Mouse (Mus musculus): ENCODE results near the gene Otoa. TPM values are rescaled to one million over a fixed set of nuclear protein-coding genes. Genes with fewer than 3 reads are reported as not detected.

The Otoa gene
- polyA plus RNA-seq, 1 experiment from 2014 or later: 0.08 TPM

DNA sequence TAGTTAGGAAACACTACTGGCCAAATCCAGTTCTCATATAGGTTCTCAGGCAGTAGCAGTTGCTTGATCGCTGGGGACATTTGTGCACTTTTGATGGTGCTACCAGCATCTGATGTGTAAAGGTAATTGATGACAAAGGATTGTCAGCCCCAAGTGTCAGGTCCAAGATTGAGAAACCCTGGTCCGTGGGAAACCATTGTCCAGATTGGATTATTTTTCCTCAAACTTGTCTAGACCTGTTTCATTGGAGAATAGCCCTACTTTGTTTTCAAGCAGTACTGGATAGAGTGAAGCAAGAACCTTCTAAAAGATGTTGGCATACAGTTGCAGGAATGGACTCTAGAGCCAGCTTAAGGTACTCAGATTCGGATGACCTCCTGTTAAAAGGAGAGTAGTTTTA lies 38.4 kb upstream of the Otoa start:
- DNase-seq (ENCODE audit: low spot score) (no peak), ATAC-seq (replicated peaks; ENCODE audit: low FRiP score, low read depth) (no peak)
- no peak overlapping the region for H3K27ac ChIP-seq
- no peak for TF ChIP-seq CTCF (IDR thresholded peaks at IDR 0.05; ENCODE audit: low read depth)
- H3K4me3 ChIP-seq (replicated peaks; ENCODE audit: low read depth, low read length): no peak overlapping the region
- H3K27me3 ChIP-seq (ENCODE audit: insufficient read depth, low read length): no peaks in the 10 kb centered on the region
- H3K36me3 ChIP-seq (ENCODE audit: insufficient read depth, low read length): no peaks in the 10 kb centered on the region
- 87% methylated on average over 3 of the region's 3 CpGs for WGBS
- no peak overlapping the region for H3K9ac ChIP-seq (ENCODE audit: low read depth, low read length)
- no peak overlapping the region for H3K4me2 ChIP-seq (ENCODE audit: low read length)
- H3K9me3 ChIP-seq (replicated peaks; ENCODE audit: low read length): no peaks in the 10 kb centered on the region
- H3K4me1 ChIP-seq (replicated peaks; ENCODE audit: insufficient read depth, low read length): peaks cover 20% of the 10 kb centered on the region; the same call in 1 of the 2 replicates

DNA sequence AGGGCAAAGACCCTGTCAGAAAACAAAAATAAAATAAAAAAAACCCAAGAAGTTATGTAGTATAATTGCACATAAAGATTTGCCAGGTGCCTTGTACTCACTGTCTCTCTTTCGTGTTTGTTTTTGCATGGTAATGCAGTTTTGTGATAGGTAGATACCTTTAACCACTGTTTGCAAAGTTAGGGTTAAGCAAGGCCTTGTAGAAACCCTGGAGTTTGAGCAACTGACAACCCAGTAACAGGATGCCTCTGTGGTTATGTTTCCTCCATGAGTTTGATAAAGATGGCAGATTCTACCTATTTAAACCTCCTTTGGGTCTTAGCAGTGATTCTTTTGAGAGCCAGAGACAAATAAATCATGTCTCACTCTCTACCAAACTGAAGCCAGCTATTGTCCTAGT lies 37.9 kb upstream of the Otoa start:
- TF ChIP-seq CTCF (IDR thresholded peaks at IDR 0.05; ENCODE audit: low read depth): no peak
- ATAC-seq (replicated peaks; ENCODE audit: low FRiP score, low read depth): no peak
- Histone ChIP-seq H3K27ac (no peak overlapping the region), H3K4me2 (ENCODE audit: low read length) (no peak overlapping the region), H3K36me3 (ENCODE audit: insufficient read depth, low read length) (no peaks in the 10 kb centered on the region), H3K9me3 (replicated peaks; ENCODE audit: low read length) (no peaks in the 10 kb centered on the region), H3K27me3 (ENCODE audit: insufficient read depth, low read length) (no peaks in the 10 kb centered on the region), H3K9ac (ENCODE audit: low read depth, low read length) (no peak overlapping the region), H3K4me3 (replicated peaks; ENCODE audit: low read depth, low read length) (no peak overlapping the region), H3K4me1 (replicated peaks; ENCODE audit: insufficient read depth, low read length) (0 out of 2 replicates have a peak, but pooled peaks cover 18% of the 10 kb centered on the region)
- DNase-seq (ENCODE audit: low spot score): no peak
- WGBS: 97% methylated on average over 1 of the region's 1 CpGs

GRCm38 (mm10) chr7:121044251-121044650 lies 37.2 kb upstream of the Otoa start:
- H3K9ac ChIP-seq (ENCODE audit: low read depth, low read length): no peak overlapping the region
- 43% methylated on average over 1 of the region's 1 CpGs for WGBS
- no peak for TF ChIP-seq CTCF (IDR thresholded peaks at IDR 0.05; ENCODE audit: low read depth)
- no peak overlapping the region for H3K4me2 ChIP-seq (ENCODE audit: low read length)
- no peak overlapping the region for H3K4me3 ChIP-seq (replicated peaks; ENCODE audit: low read depth, low read length)
- ATAC-seq (replicated peaks; ENCODE audit: low FRiP score, low read depth) (no peak), DNase-seq (ENCODE audit: low spot score) (no peak)
- no peaks in the 10 kb centered on the region for H3K36me3 ChIP-seq (ENCODE audit: insufficient read depth, low read length)
- H3K9me3 ChIP-seq (replicated peaks; ENCODE audit: low read length): no peaks in the 10 kb centered on the region
- H3K27me3 ChIP-seq (ENCODE audit: insufficient read depth, low read length): no peaks in the 10 kb centered on the region
- H3K27ac ChIP-seq: no peak overlapping the region
- H3K4me1 ChIP-seq (replicated peaks; ENCODE audit: insufficient read depth, low read length): 0 out of 2 replicates have a peak, but pooled peaks cover 18% of the 10 kb centered on the region

- Histone ChIP-seq H3K4me1 (replicated peaks; ENCODE audit: insufficient read depth, low read length) (0 out of 2 replicates have a peak, but pooled peaks cover 16% of the 10 kb centered on the region), H3K27ac (peak overlapping the region; percentile 63), H3K36me3 (ENCODE audit: insufficient read depth, low read length) (0 out of 2 replicates have a peak, but pooled peaks cover 6% of the 10 kb centered on the region), H3K9ac (ENCODE audit: low read depth, low read length) (no peak overlapping the region), H3K9me3 (replicated peaks; ENCODE audit: low read length) (no peaks in the 10 kb centered on the region), H3K4me2 (ENCODE audit: low read length) (0 out of 2 replicates have a peak overlapping the region, but pooled peaks have one; percentile 8), H3K27me3 (ENCODE audit: insufficient read depth, low read length) (no peaks in the 10 kb centered on the region), H3K4me3 (replicated peaks; ENCODE audit: low read depth, low read length) (no peak overlapping the region)
- WGBS: 41% methylated on average over 6 of the region's 6 CpGs
- no peak for TF ChIP-seq CTCF (IDR thresholded peaks at IDR 0.05; ENCODE audit: low read depth)
- ATAC-seq (replicated peaks; ENCODE audit: low FRiP score, low read depth): peak; percentile 80
- peak; percentile 82 for DNase-seq (ENCODE audit: low spot score)
These were observed 35.6 kb upstream of the Otoa start for GRCm38 (mm10) chr7:121045671-121046453.

- 92% methylated on average over 2 of the region's 2 CpGs for WGBS
- TF ChIP-seq CTCF (IDR thresholded peaks at IDR 0.05; ENCODE audit: low read depth): no peak
These were observed 33.8 kb upstream of the Otoa start for GRCm38 (mm10) chr7:121047624-121048023.

GRCm38 (mm10) chr7:121053071-121053470 lies 28.4 kb upstream of the Otoa start:
- no peak overlapping the region for H3K4me2 ChIP-seq (ENCODE audit: low read length)
- ATAC-seq (replicated peaks; ENCODE audit: low FRiP score, low read depth): no peak
- no peak for TF ChIP-seq CTCF (IDR thresholded peaks at IDR 0.05; ENCODE audit: low read depth)
- no peak overlapping the region for H3K4me3 ChIP-seq (replicated peaks; ENCODE audit: low read depth, low read length)
- DNase-seq (ENCODE audit: low spot score): no peak
- 0 out of 2 replicates have a peak, but pooled peaks cover 29% of the 10 kb centered on the region for H3K36me3 ChIP-seq (ENCODE audit: insufficient read depth, low read length)
- H3K9ac ChIP-seq (ENCODE audit: low read depth, low read length): no peak overlapping the region
- no peaks in the 10 kb centered on the region for H3K27me3 ChIP-seq (ENCODE audit: insufficient read depth, low read length)
- no peak overlapping the region for H3K27ac ChIP-seq
- no peaks in the 10 kb centered on the region for H3K9me3 ChIP-seq (replicated peaks; ENCODE audit: low read length)
- 81% methylated on average over 4 of the region's 4 CpGs for WGBS
- H3K4me1 ChIP-seq (replicated peaks; ENCODE audit: insufficient read depth, low read length): no peaks in the 10 kb centered on the region

More at GRCm38 (mm10) chr7:121047624-121048023, 33.8 kb upstream of the Otoa start:
- 0 out of 2 replicates have a peak, but pooled peaks cover 13% of the 10 kb centered on the region for H3K4me1 ChIP-seq (replicated peaks; ENCODE audit: insufficient read depth, low read length)
- H3K4me3 ChIP-seq (replicated peaks; ENCODE audit: low read depth, low read length): no peak overlapping the region
- no peaks in the 10 kb centered on the region for H3K9me3 ChIP-seq (replicated peaks; ENCODE audit: low read length)
- DNase-seq (ENCODE audit: low spot score) (no peak), ATAC-seq (replicated peaks; ENCODE audit: low FRiP score, low read depth) (no peak)
- no peak overlapping the region for H3K9ac ChIP-seq (ENCODE audit: low read depth, low read length)
- no peak overlapping the region for H3K27ac ChIP-seq
- 0 out of 2 replicates have a peak, but pooled peaks cover 10% of the 10 kb centered on the region for H3K36me3 ChIP-seq (ENCODE audit: insufficient read depth, low read length)
- H3K27me3 ChIP-seq (ENCODE audit: insufficient read depth, low read length): no peaks in the 10 kb centered on the region
- H3K4me2 ChIP-seq (ENCODE audit: low read length): no peak overlapping the region
